Mouse (Mus musculus): ENCODE measurements around the gene Mob1b.

Gene Mob1b

DNA sequence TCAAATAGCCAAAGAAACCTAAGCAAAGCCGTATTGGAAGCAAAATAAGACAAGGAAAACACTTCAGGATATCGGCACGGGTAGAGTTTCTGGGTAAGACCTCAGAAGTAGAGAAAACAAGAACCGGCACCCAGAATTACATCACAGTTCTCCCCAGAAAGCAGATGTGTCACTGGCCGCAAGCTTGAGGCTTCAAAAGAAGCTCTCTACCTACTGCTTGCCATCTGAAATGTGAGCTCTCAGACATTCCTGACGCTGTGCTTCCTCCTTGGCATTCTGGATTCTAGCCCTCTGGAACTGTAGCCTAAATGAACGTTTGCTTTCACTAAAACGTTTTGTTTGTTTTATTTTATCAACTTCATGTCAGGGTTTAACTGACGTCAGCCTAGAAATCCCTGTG lies 70.0 kb downstream of the Mob1b start:
- no peak for DNase-seq

DNA sequence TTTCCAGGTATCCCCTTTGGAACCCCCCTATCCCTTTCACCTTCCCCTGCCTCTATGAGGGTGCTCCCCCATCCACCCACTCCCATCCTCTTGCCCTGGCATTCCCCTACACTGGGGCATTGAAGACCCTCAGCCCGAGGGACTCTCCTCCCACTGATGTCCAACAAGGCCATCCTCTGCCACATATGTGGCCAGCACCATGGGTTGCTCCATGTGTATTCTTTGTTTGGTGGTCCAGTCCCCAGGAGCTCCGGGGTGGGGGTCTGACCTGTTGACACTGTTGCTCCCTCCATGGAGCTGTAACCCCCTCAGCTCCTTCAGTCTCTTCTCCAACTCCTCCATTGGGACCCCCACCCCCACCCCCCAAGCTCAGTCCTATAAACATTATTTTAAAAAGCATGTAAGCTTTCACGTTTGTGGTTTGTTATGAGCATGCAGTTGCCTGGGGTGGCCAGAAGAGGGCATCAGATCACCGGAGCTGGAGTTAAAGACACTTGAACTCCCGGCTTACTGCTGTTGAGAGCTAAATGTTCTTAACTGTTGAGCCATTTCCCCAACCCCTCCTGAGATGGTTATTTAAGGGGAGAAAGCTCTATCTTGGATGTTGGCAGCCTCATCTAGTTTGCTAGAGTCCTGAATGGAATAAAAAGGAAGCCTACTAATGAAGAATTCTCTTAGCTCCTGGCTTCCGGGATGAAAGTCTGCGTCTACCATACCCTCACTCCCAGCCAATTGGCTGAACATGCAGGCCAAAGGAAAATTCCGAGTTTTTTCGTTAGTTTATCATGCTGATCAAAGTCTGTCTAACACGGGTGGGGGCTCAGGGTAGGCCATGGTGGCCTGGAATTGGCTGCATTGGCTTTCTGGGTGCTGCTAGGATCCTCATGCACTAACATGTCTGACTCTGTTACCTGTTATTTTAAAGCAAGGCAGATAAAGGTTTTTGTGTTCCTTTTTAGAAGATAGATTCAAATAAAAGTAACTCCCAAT lies 70.9 kb downstream of the Mob1b start:
- peak; percentile 62 for DNase-seq

DNA sequence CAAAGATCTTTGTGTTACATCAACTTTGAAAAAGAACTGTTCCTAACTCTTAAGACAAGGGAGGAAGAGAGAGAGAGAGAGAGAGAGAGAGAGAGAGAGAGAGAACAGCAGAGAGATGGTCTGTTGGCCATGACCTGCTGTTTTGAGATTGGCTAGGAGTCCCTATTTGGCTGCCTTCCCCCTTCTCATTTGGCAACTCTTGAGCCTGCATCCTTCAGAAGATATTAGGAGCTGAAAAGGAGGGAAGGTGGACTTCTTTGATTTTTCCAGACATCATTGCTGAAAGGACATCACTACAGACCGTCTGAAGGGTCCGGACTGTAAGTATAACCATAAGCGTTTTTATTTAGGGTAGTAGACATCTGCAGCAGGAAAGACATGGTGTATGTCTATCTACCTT lies 73.0 kb downstream of the Mob1b start:
- peak; percentile 73 for DNase-seq

DNA sequence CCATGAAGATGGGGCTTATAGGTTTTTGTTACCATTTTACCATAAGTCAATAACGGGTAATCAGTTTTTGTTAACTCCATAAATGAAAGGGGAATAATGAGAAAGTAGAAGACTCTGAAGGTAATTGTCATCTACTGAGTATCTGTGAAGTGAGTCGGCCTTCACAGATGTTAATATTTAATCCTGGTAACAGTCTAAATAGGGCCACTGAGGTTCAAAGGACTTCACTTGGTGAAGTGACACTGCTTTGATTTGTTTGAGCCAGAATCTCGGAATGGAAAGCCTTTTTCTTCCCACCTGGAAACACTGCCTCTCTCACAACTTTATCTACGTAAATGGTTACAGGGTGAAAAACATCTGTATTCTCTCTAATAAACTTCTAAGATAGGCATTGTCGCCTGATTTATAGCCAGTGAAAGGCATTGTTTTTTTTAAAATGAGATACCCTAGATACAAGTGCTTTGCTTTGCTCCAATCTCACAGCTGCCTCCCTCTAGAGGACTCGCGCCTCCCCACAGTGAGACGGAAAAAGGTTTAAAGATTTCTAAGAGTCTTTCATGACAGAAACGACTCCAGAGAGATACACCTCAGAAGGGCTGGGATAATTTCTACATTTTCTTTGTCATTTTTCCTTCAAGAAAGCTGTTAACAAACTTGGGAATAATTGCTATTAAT lies 75.4 kb downstream of the Mob1b start:
- DNase-seq, result no peak

DNA sequence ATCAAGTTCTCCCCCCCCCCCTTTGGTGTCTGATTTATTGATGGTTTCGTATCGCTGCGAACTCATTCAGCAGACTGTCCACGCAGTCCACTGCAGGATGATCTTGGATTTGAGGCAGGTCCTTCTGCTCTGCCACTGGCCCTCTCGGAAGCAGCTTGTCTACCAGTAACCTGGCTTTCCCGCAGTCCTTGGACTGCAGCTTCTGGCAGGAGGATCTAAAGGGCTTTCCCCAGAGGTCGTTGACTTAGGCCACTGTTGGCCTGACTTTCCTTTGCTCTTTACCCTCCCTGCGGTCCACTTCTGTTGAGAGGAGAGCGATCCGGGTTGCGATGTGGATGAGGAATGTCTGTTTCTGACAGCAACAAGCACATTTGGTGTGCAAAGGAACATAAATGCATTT lies 75.9 kb downstream of the Mob1b start:
- DNase-seq, result no peak

DNA sequence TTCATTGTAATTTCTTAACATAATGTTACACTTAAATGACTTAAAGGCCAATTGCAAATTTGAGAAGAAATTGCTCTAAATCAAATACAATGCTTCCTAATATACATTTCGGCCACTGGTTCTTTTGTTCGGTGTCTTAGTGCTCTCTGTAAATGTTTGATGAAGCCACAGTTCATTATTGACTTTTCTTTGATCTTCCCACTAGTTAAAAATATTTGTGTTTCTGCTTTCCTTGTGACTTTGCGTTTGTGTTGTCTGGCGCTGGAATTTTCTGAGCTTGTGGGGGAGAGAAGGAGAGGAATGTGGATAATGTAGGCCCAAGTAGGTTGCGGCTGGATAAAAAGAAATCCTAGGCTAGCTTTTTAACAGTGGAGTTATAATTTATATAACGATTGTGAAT lies 76.5 kb downstream of the Mob1b start:
- DNase-seq, result no peak

DNA sequence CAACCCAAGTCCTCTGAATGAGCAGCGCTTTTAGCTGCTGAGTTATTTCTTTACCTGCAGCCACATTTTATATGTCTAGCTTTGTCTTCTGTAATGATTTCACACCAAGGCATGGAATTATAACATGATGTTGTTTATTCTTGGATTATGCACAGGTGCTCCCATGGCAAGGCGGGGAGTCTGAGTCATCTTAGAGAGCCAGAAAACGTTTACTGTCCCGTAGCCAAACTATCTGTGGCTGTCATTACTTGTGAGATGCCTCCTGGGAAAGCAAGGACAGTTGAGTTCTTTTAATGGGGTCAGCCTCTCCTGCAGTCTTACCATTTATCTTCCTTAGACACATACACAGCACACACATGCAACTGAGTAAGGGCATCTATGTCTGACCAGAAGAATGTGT lies 85.0 kb downstream of the Mob1b start:
- no peak for DNase-seq

DNA sequence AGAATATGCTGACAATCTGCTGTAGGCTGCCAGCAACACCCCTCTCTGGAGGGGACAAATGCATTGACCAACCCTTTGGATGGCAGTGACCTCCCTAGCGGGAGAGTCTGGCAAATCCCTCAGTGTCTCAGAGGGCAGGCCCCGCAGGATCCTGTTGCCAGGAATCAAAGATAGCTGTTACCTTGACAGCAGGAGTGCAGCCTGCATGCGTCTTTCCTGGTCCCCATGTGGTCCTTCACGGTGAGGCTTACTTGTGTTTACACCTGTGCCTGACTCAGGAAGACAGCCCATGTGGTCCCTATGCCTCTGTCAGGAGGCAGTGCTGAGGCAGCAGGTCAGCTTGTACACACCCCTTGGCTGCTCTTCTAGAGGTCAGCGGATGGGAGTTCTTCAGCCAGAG lies 85.6 kb downstream of the Mob1b start:
- no peak for DNase-seq

DNA sequence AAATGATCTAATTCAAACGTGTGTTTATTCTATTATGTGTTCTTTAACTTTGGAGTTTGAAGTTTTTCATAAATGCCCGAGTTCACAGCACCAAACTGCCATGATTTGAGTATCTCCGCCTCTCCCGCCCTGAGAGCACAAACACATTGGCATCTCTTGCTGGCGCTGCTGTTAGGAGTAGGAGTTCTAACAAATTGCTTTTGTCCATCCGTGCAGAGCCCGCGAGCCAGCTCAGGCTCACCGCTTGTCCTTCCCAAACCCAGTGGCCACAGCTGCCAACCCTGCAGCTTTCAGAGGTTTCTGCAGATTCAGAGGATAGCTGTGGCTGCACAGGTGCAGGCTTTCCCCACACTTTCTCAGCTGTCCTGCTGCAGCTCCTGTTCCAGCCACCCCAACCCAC lies 86.7 kb downstream of the Mob1b start:
- DNase-seq, result no peak

DNA sequence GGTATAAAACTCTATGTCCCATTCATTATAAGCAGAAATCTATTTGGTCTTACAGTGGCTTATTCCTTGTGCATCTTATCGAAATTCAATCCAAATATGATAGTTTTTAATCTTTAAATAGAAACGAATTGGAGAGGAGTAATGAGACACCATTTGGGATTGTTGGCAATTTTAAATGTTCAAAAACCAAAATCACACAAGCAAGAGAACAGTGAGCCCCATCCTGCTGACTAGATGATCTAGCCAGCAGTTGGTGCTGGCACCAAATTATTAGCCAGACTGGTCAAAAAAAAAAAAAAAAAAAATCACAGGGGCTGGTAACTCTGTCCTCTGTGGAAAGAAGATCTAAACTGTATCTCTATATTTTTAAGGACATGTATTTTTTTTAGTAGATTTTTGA lies 92.5 kb downstream of the Mob1b start:
- DNase-seq, result no peak

All from cerebellum, adult 8-10 months (tissue).